Mouse (Mus musculus) heart, postnatal 0 days (tissue): ENCODE measurements around the gene Mmp25. TPM values are rescaled to one million over a fixed set of nuclear protein-coding genes. Genes with fewer than 3 reads are reported as not detected.
A peak's percentile ranks its signal among the peaks of the same experiment; 100 is the strongest.

Experiments used
- ATAC-seq: fragments of 200-750 bp; cut with Nextera tagmentation; 2 replicates; pipeline ENCODE4 v1.8.0; 2017; ENCODE audit warnings: low read depth, moderate number of reproducible peaks, moderate library complexity; ENCODE audit not compliant: insufficient read depth
- DNase-seq: peaks from one replicate; pipeline ENCODE4 v3.0.0-alpha.2; 2016; ENCODE audit warnings: low spot score
- H3K27ac ChIP-seq: fragments of 300-500 bp; sonication (generic); 2 replicates; pipeline ENCODE4 v1.5.1; 2014; ENCODE audit warnings: low read depth, mild to moderate bottlenecking
- H3K27me3 ChIP-seq: fragments of 300-500 bp; sonication (generic); 2 replicates; pipeline ENCODE4 v1.6.1; 2014; ENCODE audit warnings: low read length, mixed read lengths; ENCODE audit not compliant: control insufficient read depth, insufficient read depth
- H3K36me3 ChIP-seq: fragments of 300-500 bp; sonication (generic); replicated peaks from 2 replicates; pipeline ENCODE4 v1.6.1; 2014; ENCODE audit warnings: low read length, mixed read lengths; ENCODE audit not compliant: control insufficient read depth, insufficient read depth
- H3K4me1 ChIP-seq: fragments of 300-500 bp; sonication (generic); 2 replicates; pipeline ENCODE4 v1.6.1; 2014; ENCODE audit warnings: antibody characterized with exemption; ENCODE audit not compliant: control insufficient read depth, insufficient read depth
- H3K4me2 ChIP-seq: fragments of 300-500 bp; sonication (generic); 2 replicates; pipeline ENCODE4 v1.6.1; 2014; ENCODE audit warnings: low read depth, mild to moderate bottlenecking, low read length, moderate library complexity
- H3K4me3 ChIP-seq: fragments of 300-500 bp; sonication (generic); 2 replicates; pipeline ENCODE4 v1.5.1; 2014; ENCODE audit warnings: low read depth, low read length
- H3K9ac ChIP-seq: fragments of 300-500 bp; sonication (generic); replicated peaks from 2 replicates; pipeline ENCODE4 v1.6.1; 2014; ENCODE audit warnings: low read depth, low read length, mixed read lengths
- H3K9me3 ChIP-seq: fragments of 300-500 bp; sonication (generic); replicated peaks from 2 replicates; pipeline ENCODE4 v1.6.1; 2016; ENCODE audit warnings: low read length; ENCODE audit not compliant: control insufficient read depth
- CTCF ChIP-seq: IDR thresholded peaks from 2 replicates; pipeline ENCODE4 v1.5.1; 2016; ENCODE audit warnings: antibody characterized with exemption, control low read depth, low read depth
- EP300 ChIP-seq: IDR thresholded peaks from 2 replicates; pipeline ENCODE4 v1.6.1; 2016; ENCODE audit warnings: antibody characterized with exemption, low read depth
- WGBS: fragments of 180-500 bp; shearing (Covaris S2); extraction: QIAGEN DNeasy Blood & Tissue Kit; methylation state at CpG from one replicate; pipeline ENCODE4 v1.1.7; 2014; 5-methylcytosine and 5-hydroxymethylcytosine counted together
- polyA plus RNA-seq: library from polyadenylated mRNA; unstranded; fragments of >200 nt; fragmentation: Nextera tagmentation; extraction: Ambion mirVana; gene quantifications from 2 replicates; pipeline ENCODE4 v1.2.1, GENCODE M21; 2015
- total RNA-seq: library from RNA; depleted of rRNA; stranded (reverse); fragments of >200 nt; gene quantifications from 2 replicates; pipeline ENCODE4 v1.2.3, GENCODE M21; 2014; ENCODE audit warnings: low replicate concordance

Mmp25 gene
- total and polyA plus RNA-seq, 2 experiments from 2014 or later, result 0.25 to 0.88 TPM

DNA sequence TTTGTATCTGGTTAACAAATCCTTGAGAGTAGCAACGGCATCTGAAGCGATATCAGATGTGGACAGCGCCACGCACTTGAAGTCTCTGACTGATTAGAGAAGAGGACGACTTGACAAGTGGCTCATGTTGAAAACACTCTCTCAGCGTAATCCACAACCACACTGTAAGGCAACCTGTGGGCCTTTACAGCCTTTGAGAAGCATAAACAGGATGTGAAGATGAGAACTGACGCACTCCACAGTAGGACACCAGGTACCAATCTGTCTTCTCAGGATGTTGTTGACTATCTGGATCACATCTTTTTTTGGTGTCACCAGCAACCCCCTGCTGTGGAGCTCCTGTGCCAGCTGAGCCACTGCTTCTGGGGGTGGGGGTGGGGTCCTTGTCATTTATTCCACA, 24.7 kb downstream of the Mmp25 start:
- H3K27ac ChIP-seq, result no peak overlapping the region
- no peak overlapping the region for H3K9ac ChIP-seq
- no peaks in the 10 kb centered on the region for H3K4me1 ChIP-seq
- peaks cover 27% of the 10 kb centered on the region for H3K27me3 ChIP-seq
- no peaks in the 10 kb centered on the region for H3K9me3 ChIP-seq
- WGBS, result 32% methylated on average over 7 of the region's 7 CpGs
- ATAC-seq (no peak), DNase-seq (no peak)
- no peaks in the 10 kb centered on the region for H3K36me3 ChIP-seq
- TF ChIP-seq CTCF, result no peak
- TF ChIP-seq EP300, result no peak
- no peak overlapping the region for H3K4me3 ChIP-seq
- H3K4me2 ChIP-seq, result no peak overlapping the region

DNA sequence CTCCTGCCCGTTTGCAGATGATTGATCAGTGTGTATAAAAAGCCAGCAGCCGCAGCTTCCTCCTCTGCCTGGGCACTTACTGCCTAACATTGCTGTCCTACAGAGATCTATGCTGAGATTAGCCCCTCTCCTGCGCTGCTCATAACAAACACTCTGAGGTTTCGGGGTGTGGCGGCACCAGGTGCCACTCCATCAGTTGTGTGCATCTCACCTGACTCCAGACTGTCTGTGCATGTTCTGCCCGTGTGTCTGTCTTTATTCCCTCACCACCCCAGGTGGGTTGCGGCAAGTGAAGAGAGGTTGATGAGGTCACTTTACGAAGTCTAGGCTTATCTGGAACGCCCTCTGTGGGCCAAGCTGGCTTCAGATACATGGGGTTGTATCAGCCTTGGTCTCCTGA, 28.0 kb downstream of the Mmp25 start:
- Histone ChIP-seq H3K27ac (no peak overlapping the region), H3K4me3 (no peak overlapping the region), H3K9ac (no peak overlapping the region), H3K36me3 (no peaks in the 10 kb centered on the region), H3K27me3 (peaks cover 27% of the 10 kb centered on the region), H3K4me2 (no peak overlapping the region), H3K4me1 (no peaks in the 10 kb centered on the region), H3K9me3 (no peaks in the 10 kb centered on the region)
- WGBS, result 41% methylated on average over 9 of the region's 9 CpGs
- DNase-seq, result no peak
- no peak for ATAC-seq
- TF ChIP-seq CTCF (no peak), EP300 (no peak)

DNA sequence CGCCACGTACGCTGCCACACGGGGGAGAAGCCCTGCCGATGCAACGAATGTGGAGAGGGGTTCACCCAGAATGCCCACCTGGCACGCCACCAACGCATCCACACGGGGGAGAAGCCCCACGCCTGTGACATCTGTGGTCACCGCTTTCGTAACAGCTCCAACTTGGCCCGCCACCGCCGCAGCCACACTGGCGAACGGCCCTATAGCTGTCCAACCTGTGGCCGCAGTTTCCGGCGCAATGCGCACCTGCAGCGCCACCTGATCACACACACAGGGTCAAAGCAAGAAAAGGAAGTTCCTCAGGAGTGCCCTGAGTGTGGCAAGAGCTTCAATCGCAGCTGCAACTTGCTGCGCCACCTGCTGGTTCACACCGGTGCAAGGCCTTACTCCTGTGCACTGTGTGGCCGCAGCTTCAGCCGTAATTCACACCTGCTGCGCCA, 34.7 kb downstream of the Mmp25 start:
- Histone ChIP-seq H3K27me3 (no peaks in the 10 kb centered on the region), H3K27ac (no peak overlapping the region), H3K4me2 (no peak overlapping the region), H3K9ac (no peak overlapping the region), H3K36me3 (no peaks in the 10 kb centered on the region), H3K4me3 (no peak overlapping the region), H3K9me3 (no peaks in the 10 kb centered on the region), H3K4me1 (no peaks in the 10 kb centered on the region)
- 77% methylated on average over 27 of the region's 28 CpGs for WGBS
- ATAC-seq (peak; percentile 24; the same call in 1 of the 2 replicates), DNase-seq (no peak)
- TF ChIP-seq CTCF (peak; percentile 63), EP300 (no peak)

DNA sequence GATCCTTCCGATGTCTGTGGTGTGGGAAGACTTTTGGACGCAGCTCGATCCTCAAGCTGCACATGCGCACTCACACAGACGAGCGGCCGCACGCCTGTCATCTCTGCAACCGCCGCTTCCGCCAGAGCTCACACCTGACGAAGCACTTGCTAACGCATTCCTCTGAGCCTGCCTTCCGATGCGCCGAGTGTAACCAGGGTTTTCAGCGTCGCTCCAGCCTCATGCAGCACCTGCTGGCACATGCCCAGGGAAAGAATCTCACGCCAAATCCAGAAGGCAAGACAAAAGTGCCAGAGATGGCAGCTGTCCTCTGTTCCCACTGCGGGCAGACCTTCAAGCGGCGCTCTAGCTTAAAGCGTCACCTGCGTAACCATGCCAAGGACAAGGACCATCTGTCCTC, 35.5 kb downstream of the Mmp25 start:
- ATAC-seq (no peak), DNase-seq (no peak)
- Histone ChIP-seq H3K27ac (no peak overlapping the region), H3K36me3 (no peaks in the 10 kb centered on the region), H3K9ac (no peak overlapping the region), H3K4me3 (no peak overlapping the region), H3K4me1 (no peaks in the 10 kb centered on the region), H3K27me3 (no peaks in the 10 kb centered on the region), H3K4me2 (no peak overlapping the region), H3K9me3 (no peaks in the 10 kb centered on the region)
- WGBS, result 89% methylated on average over 24 of the region's 24 CpGs
- TF ChIP-seq EP300 (no peak), CTCF (no peak)

DNA sequence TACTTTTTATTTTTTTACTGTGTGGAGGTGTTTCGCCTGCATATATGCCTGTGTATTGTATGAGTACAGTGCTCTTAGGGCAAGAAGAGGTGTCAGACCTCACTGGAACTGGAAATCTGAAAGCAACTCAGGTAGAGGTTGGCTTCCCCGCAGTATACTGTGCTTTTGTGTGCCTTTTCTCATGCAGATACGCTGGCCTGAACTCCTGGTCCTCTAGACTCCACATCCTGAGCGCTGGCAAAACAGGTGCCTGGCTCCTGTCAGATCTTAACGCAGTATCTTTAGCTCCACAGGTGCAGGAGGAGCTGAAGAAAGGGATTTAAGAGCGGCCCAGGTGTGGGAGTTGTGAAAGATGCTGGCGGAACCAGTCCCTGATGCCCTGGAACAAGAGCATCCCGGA, 39.9 kb downstream of the Mmp25 start:
- Histone ChIP-seq H3K4me3 (no peak overlapping the region), H3K4me1 (no peaks in the 10 kb centered on the region), H3K4me2 (no peak overlapping the region), H3K36me3 (no peaks in the 10 kb centered on the region), H3K9ac (no peak overlapping the region), H3K27ac (no peak overlapping the region), H3K27me3 (no peaks in the 10 kb centered on the region), H3K9me3 (no peaks in the 10 kb centered on the region)
- TF ChIP-seq EP300 (no peak), CTCF (no peak)
- no peak for ATAC-seq
- no peak for DNase-seq
- 76% methylated on average over 8 of the region's 8 CpGs for WGBS

DNA sequence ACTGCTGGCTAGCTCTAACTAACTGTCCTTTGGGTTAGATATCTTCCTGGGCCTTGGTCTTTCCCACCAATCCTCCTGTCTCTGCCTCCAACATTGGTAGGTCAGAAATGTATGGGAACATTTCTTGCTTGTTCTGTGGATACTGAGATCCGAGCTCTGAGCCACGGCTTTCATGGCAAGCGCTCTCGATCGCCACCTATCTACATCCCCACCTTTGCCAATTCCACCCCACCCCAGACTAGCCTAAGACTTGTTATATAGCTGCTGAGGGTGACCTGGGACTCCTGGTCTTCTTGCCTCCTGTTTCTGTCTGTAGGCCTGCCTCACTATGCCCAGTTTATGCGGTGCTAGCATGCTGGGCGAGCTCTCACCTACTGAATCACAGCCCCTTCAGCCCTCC, 40.7 kb downstream of the Mmp25 start:
- peaks cover 5% of the 10 kb centered on the region; the same call in 1 of the 2 replicates for H3K4me1 ChIP-seq
- H3K27ac ChIP-seq, result no peak overlapping the region
- DNase-seq (no peak), ATAC-seq (no peak)
- H3K27me3 ChIP-seq, result no peaks in the 10 kb centered on the region
- TF ChIP-seq EP300, result no peak
- peak; percentile 19; the same call in 1 of the 2 replicates for TF ChIP-seq CTCF
- H3K36me3 ChIP-seq, result no peaks in the 10 kb centered on the region
- H3K9me3 ChIP-seq, result no peaks in the 10 kb centered on the region
- H3K9ac ChIP-seq, result no peak overlapping the region
- H3K4me3 ChIP-seq, result no peak overlapping the region
- no peak overlapping the region for H3K4me2 ChIP-seq
- WGBS, result 67% methylated on average over 7 of the region's 7 CpGs
